Mouse (Mus musculus) limb, embryonic 12.5 days (tissue): ENCODE measurements around the gene Tmem91. TPM values are rescaled to one million over a fixed set of nuclear protein-coding genes. Genes with fewer than 3 reads are reported as not detected.

Experiments used
- ATAC-seq: fragments of 200-750 bp; cut with Nextera tagmentation; 2 replicates; pipeline ENCODE4 v1.8.0; 2017; ENCODE audit warnings: low read depth, moderate TSS enrichment; ENCODE audit not compliant: insufficient number of reproducible peaks, insufficient read depth, low FRiP score, low TSS enrichment
- H3K27ac ChIP-seq: fragments of 300-500 bp; sonication (generic); 2 replicates; pipeline ENCODE4 v1.5.1; 2016; ENCODE audit warnings: mild to moderate bottlenecking, moderate library complexity
- H3K27me3 ChIP-seq: fragments of 300-500 bp; sonication (generic); 2 replicates; pipeline ENCODE4 v1.6.1; 2016; ENCODE audit warnings: mild to moderate bottlenecking, moderate library complexity
- H3K36me3 ChIP-seq: fragments of 300-500 bp; sonication (generic); 2 replicates; pipeline ENCODE4 v1.6.1; 2016; ENCODE audit warnings: mild to moderate bottlenecking, moderate library complexity
- H3K4me1 ChIP-seq: fragments of 300-500 bp; sonication (generic); replicated peaks from 2 replicates; pipeline ENCODE4 v1.6.1; 2016
- H3K4me2 ChIP-seq: fragments of 300-500 bp; sonication (generic); 2 replicates; pipeline ENCODE4 v1.6.1; 2016; ENCODE audit warnings: mild to moderate bottlenecking, moderate library complexity
- H3K4me3 ChIP-seq: fragments of 300-500 bp; sonication (generic); replicated peaks from 2 replicates; pipeline ENCODE4 v1.5.1; 2016; ENCODE audit warnings: mild to moderate bottlenecking
- H3K9ac ChIP-seq: fragments of 300-500 bp; sonication (generic); replicated peaks from 2 replicates; pipeline ENCODE4 v1.6.1; 2016; ENCODE audit warnings: mild to moderate bottlenecking, moderate library complexity
- H3K9me3 ChIP-seq: fragments of 300-500 bp; sonication (generic); 2 replicates; pipeline ENCODE4 v1.6.1; 2016; ENCODE audit warnings: mild to moderate bottlenecking, moderate library complexity
- WGBS: fragments of 180-500 bp; shearing (Covaris S2); methylation state at CpG from one replicate; pipeline ENCODE4 v1.1.7; 2016; 5-methylcytosine and 5-hydroxymethylcytosine counted together
- polyA plus RNA-seq: library from polyadenylated mRNA; unstranded; fragments of >200 nt; fragmentation: Nextera tagmentation; extraction: Ambion mirVana; gene quantifications from 2 replicates; pipeline ENCODE4 v1.2.1, GENCODE M21; 2016

Tmem91 gene
- polyA plus RNA-seq, 1 experiment from 2014 or later, result 3.1 TPM

- no peak overlapping the region for H3K27ac ChIP-seq
- H3K9ac ChIP-seq, result no peak overlapping the region
- no peaks in the 10 kb centered on the region for H3K9me3 ChIP-seq
- ATAC-seq, result no peak
- peaks cover 26% of the 10 kb centered on the region for H3K4me1 ChIP-seq
- no peak overlapping the region for H3K4me2 ChIP-seq
- WGBS, result 88% methylated on average over 11 of the region's 11 CpGs
- H3K4me3 ChIP-seq, result no peak overlapping the region
- peaks cover 51% of the 10 kb centered on the region for H3K36me3 ChIP-seq
- H3K27me3 ChIP-seq, result peaks cover 21% of the 10 kb centered on the region
These were observed 51.1 kb downstream of the Tmem91 start for GRCm38 (mm10) chr7:25623857-25624370.

GRCm38 (mm10) chr7:25620751-25621150 lies 54.2 kb downstream of the Tmem91 start:
- no peak for ATAC-seq
- peaks cover 49% of the 10 kb centered on the region for H3K36me3 ChIP-seq

GRCm38 (mm10) chr7:25620101-25620500 lies 54.9 kb downstream of the Tmem91 start:
- Histone ChIP-seq H3K9me3 (no peaks in the 10 kb centered on the region), H3K9ac (no peak overlapping the region), H3K27me3 (no peaks in the 10 kb centered on the region), H3K4me1 (peaks cover 7% of the 10 kb centered on the region; the same call in 1 of the 2 replicates), H3K4me3 (peak overlapping the region; percentile 65), H3K36me3 (peaks cover 43% of the 10 kb centered on the region), H3K4me2 (peak overlapping the region; percentile 63), H3K27ac (no peak overlapping the region)
- no peak for ATAC-seq
- WGBS, result 92% methylated on average over 5 of the region's 5 CpGs

More at GRCm38 (mm10) chr7:25620751-25621150, 54.2 kb downstream of the Tmem91 start:
- no peak overlapping the region for H3K27ac ChIP-seq
- H3K9me3 ChIP-seq, result no peaks in the 10 kb centered on the region
- no peak overlapping the region for H3K9ac ChIP-seq
- H3K4me2 ChIP-seq, result no peak overlapping the region
- WGBS, result 94% methylated on average over 11 of the region's 11 CpGs
- H3K27me3 ChIP-seq, result no peaks in the 10 kb centered on the region
- H3K4me1 ChIP-seq, result peaks cover 7% of the 10 kb centered on the region; the same call in 1 of the 2 replicates
- H3K4me3 ChIP-seq, result no peak overlapping the region

GRCm38 (mm10) chr7:25619722-25619991 lies 55.3 kb downstream of the Tmem91 start:
- Histone ChIP-seq H3K9me3 (no peaks in the 10 kb centered on the region), H3K4me1 (peaks cover 7% of the 10 kb centered on the region; the same call in 1 of the 2 replicates), H3K27ac (no peak overlapping the region), H3K36me3 (peaks cover 38% of the 10 kb centered on the region; the same call in 1 of the 2 replicates), H3K27me3 (no peaks in the 10 kb centered on the region), H3K4me3 (peak overlapping the region; percentile 65), H3K9ac (peak overlapping the region; percentile 56), H3K4me2 (peak overlapping the region; percentile 63)
- ATAC-seq, result no peak
- 16% methylated on average over 5 of the region's 5 CpGs for WGBS

Other genes with a start within 250 kb of the Tmem91 start
- gene Ceacam1, start 197.6 kb downstream of the Tmem91 start, polyA plus RNA-seq, result 0.79 TPM in 2 replicates
- 0.09 and 0.34 TPM in 2 replicates for gene Ceacam2, start 135.3 kb downstream of the Tmem91 start, polyA plus RNA-seq
- gene Erich4, start 59.3 kb downstream of the Tmem91 start, polyA plus RNA-seq, result not detected in 2 replicates
- 34.8 and 37.8 TPM in 2 replicates for gene Dmac2, start 55.8 kb downstream of the Tmem91 start, polyA plus RNA-seq
- gene B3gnt8, start 48.5 kb downstream of the Tmem91 start, polyA plus RNA-seq, result 2.7 and 2.8 TPM in 2 replicates
- 57.5 and 61.3 TPM in 2 replicates for gene Bckdha, start 16.2 kb downstream of the Tmem91 start, polyA plus RNA-seq
- gene Exosc5, start 16.0 kb downstream of the Tmem91 start, polyA plus RNA-seq, result 74.1 and 74.2 TPM in 2 replicates
- 30.4 and 30.5 TPM in 2 replicates for gene B9d2, start 5.6 kb upstream of the Tmem91 start, polyA plus RNA-seq
- gene Tgfb1, start 11.8 kb upstream of the Tmem91 start, polyA plus RNA-seq, result 1.6 and 2.2 TPM in 2 replicates
- 20.6 and 23.6 TPM in 2 replicates for gene Ccdc97, start 43.9 kb upstream of the Tmem91 start, polyA plus RNA-seq
- 67.6 and 75.0 TPM in 2 replicates for gene Hnrnpul1, start 79.6 kb upstream of the Tmem91 start, polyA plus RNA-seq
- 56.3 and 57.2 TPM in 2 replicates for gene Axl, start 113.5 kb upstream of the Tmem91 start, polyA plus RNA-seq
- gene Cyp2s1, start 141.7 kb upstream of the Tmem91 start, polyA plus RNA-seq, result 1.2 and 2.1 TPM in 2 replicates
- gene Cyp2b10, start 222.5 kb upstream of the Tmem91 start, polyA plus RNA-seq, result not detected in 2 replicates